Mouse (Mus musculus): ENCODE data around the gene Sash3.

DNA sequence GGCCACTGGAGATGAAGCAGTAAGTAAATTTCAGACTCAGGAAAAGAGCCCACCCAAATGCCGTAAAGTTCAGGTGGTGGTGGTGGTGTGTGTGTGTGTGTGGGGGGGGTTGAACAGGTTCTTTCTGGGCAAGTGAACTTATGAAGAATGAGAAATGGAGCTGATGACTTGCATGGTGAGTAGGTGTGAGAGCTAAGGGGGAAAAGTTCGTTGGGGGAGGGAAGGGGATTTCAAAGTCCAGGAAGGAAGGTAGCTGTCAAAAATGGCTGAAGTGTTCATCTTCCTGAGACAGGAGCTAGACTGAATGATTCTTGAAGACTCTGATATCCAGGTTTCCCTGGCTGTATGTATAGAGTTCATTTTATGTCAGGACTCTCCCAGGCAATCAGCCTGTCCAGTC is 990 bp downstream of the Sash3 start:
- TF ChIP-seq POLR2A (IDR thresholded peaks at IDR 0.05; ENCODE audit: extremely low read depth, insufficient read depth, low read length) (no peak), CTCF (IDR thresholded peaks at IDR 0.05; ENCODE audit: low read depth, low read length) (no peak)

Measured in liver, adult 2 months (tissue).